Mouse (Mus musculus) layer of hippocampus, adult 9-10 months (tissue): ENCODE results near the gene Capza2.
"Not testable (repeated sequence)": the region's sequence is repeated elsewhere in the genome, so short reads cannot be mapped to it uniquely, and the experiment has no call there.

Experiments
- DNase-seq: peaks from one replicate; pipeline ENCODE4 v3.0.0; 2022; ENCODE audit warnings: low spot score

Gene Capza2

GRCm38 (mm10) chr6:17642739-17643138 is 6.7 kb downstream of the Capza2 start:
- no peak for DNase-seq

- no peak for DNase-seq
Observed at GRCm38 (mm10) chr6:17646107-17646506, 10.1 kb downstream of the Capza2 start.

GRCm38 (mm10) chr6:17652132-17652531 is 16.1 kb downstream of the Capza2 start:
- no peak for DNase-seq

GRCm38 (mm10) chr6:17655080-17655479 is 19.0 kb downstream of the Capza2 start:
- DNase-seq: no peak

- DNase-seq: peak; percentile 74
Observed at GRCm38 (mm10) chr6:17657308-17657707, 21.3 kb downstream of the Capza2 start.

GRCm38 (mm10) chr6:17665348-17665747 is 29.3 kb downstream of the Capza2 start:
- no peak for DNase-seq

GRCm38 (mm10) chr6:17666024-17666423 is 30.0 kb downstream of the Capza2 start:
- no peak for DNase-seq

GRCm38 (mm10) chr6:17667813-17668212 is 31.8 kb downstream of the Capza2 start:
- DNase-seq: no peak

- DNase-seq: no peak
Observed at GRCm38 (mm10) chr6:17668334-17668733, 32.3 kb downstream of the Capza2 start.

- no peak for DNase-seq
Observed at GRCm38 (mm10) chr6:17669826-17670225, 33.8 kb downstream of the Capza2 start.

GRCm38 (mm10) chr6:17675019-17675756 is 39.2 kb downstream of the Capza2 start:
- no peak for DNase-seq

- no peak for DNase-seq
Observed at GRCm38 (mm10) chr6:17677008-17677407, 41.0 kb downstream of the Capza2 start.

GRCm38 (mm10) chr6:17680266-17680925 is 44.4 kb downstream of the Capza2 start:
- DNase-seq: no peak

- DNase-seq: no peak
Observed at GRCm38 (mm10) chr6:17681810-17682209, 45.8 kb downstream of the Capza2 start.

- no peak for DNase-seq
Observed at GRCm38 (mm10) chr6:17688676-17689075, 52.6 kb downstream of the Capza2 start.

- DNase-seq: no peak
Observed at GRCm38 (mm10) chr6:17692647-17693046, 56.6 kb downstream of the Capza2 start, which contains the start of gene St7. TSS of gene St7 (plus strand) at chr6:17692933.

GRCm38 (mm10) chr6:17693726-17694549 is 57.9 kb downstream of the Capza2 start:
- DNase-seq: no peak

- no peak for DNase-seq
Observed at GRCm38 (mm10) chr6:17694550-17694951, 58.5 kb downstream of the Capza2 start.

- DNase-seq: no peak
Observed at GRCm38 (mm10) chr6:17696321-17696734, 60.3 kb downstream of the Capza2 start.

- DNase-seq: no peak
Observed at GRCm38 (mm10) chr6:17700936-17701612, 65.0 kb downstream of the Capza2 start.

GRCm38 (mm10) chr6:17704038-17704437 is 68.0 kb downstream of the Capza2 start:
- not testable (repeated sequence) for DNase-seq

GRCm38 (mm10) chr6:17705973-17706372 is 69.9 kb downstream of the Capza2 start:
- no peak for DNase-seq
